Mouse (Mus musculus) limb, embryonic 14.5 days (tissue): Measurements from ENCODE around the gene Col18a1. TPM values are rescaled to one million over a fixed set of nuclear protein-coding genes. Genes with fewer than 3 reads are reported as not detected.

Experiments used
- ATAC-seq: fragments of 200-750 bp; cut with Nextera tagmentation; 2 replicates; pipeline ENCODE4 v1.8.0; 2017; ENCODE audit warnings: low read depth, moderate number of reproducible peaks, moderate TSS enrichment; ENCODE audit not compliant: low FRiP score
- DNase-seq: peaks from one replicate; pipeline ENCODE4 v3.0.0-alpha.2; 2015; ENCODE audit warnings: low spot score
- H3K27ac ChIP-seq: fragments of 300-500 bp; sonication (generic); replicated peaks from 2 replicates; pipeline ENCODE4 v1.5.1; 2014; ENCODE audit warnings: low read depth, mild to moderate bottlenecking, low read length, moderate library complexity, mixed read lengths
- H3K27me3 ChIP-seq: fragments of 300-500 bp; sonication (generic); 2 replicates; pipeline ENCODE4 v1.6.1; 2014; ENCODE audit warnings: low read length, mixed read lengths; ENCODE audit not compliant: control insufficient read depth, insufficient read depth
- H3K36me3 ChIP-seq: fragments of 300-500 bp; sonication (generic); 2 replicates; pipeline ENCODE4 v1.6.1; 2014; ENCODE audit warnings: mild to moderate bottlenecking, low read length, moderate library complexity, mixed read lengths; ENCODE audit not compliant: control insufficient read depth, insufficient read depth
- H3K4me1 ChIP-seq: fragments of 300-500 bp; sonication (generic); 2 replicates; pipeline ENCODE4 v1.6.1; 2014; ENCODE audit warnings: antibody characterized with exemption, low read length, mixed read lengths; ENCODE audit not compliant: control insufficient read depth, insufficient read depth
- H3K4me2 ChIP-seq: fragments of 300-500 bp; sonication (generic); replicated peaks from 2 replicates; pipeline ENCODE4 v1.6.1; 2014; ENCODE audit warnings: low read depth, mild to moderate bottlenecking, low read length, moderate library complexity; ENCODE audit not compliant: severe bottlenecking
- H3K4me3 ChIP-seq: fragments of 300-500 bp; sonication (generic); replicated peaks from 2 replicates; pipeline ENCODE4 v1.5.1; 2014; ENCODE audit warnings: low read length
- H3K9ac ChIP-seq: fragments of 300-500 bp; sonication (generic); 2 replicates; pipeline ENCODE4 v1.6.1; 2014; ENCODE audit warnings: mild to moderate bottlenecking, low read depth, low read length, moderate library complexity; ENCODE audit not compliant: severe bottlenecking
- H3K9me3 ChIP-seq: fragments of 300-500 bp; sonication (generic); 2 replicates; pipeline ENCODE4 v1.6.1; 2016; ENCODE audit warnings: low read length; ENCODE audit not compliant: control insufficient read depth
- POLR2A ChIP-seq: fragments of 200-500 bp; IDR thresholded peaks from 2 replicates; pipeline ENCODE4 v1.8.0; 2012; ENCODE audit warnings: inconsistent platforms, mild to moderate bottlenecking, moderate library complexity, borderline replicate concordance; ENCODE audit not compliant: insufficient read depth, insufficient read length; ENCODE audit errors: extremely low read depth
- WGBS: fragments of 180-500 bp; shearing (Covaris S2); extraction: QIAGEN DNeasy Blood & Tissue Kit; methylation state at CpG from one replicate; pipeline ENCODE4 v1.1.7; 2014; 5-methylcytosine and 5-hydroxymethylcytosine counted together
- polyA plus RNA-seq, 2 experiments: library from polyadenylated mRNA; depleted of rRNA in 1 of 2; stranded (reverse) in 1 of 2; unstranded in 1 of 2; fragments of >200 nt; fragmentation: Nextera tagmentation in 1 of 2; extraction: Ambion mirVana in 1 of 2; gene quantifications; 2 replicates each; pipeline versions ENCODE4 v1.2.1 to v1.2.3; 2012 to 2014

Gene Col18a1
- polyA plus RNA-seq, 2 experiments = 66.4 to 77.8 TPM

- DNase-seq = peak; percentile 78
- ATAC-seq = peak; percentile 62
- TF ChIP-seq POLR2A = no peak
- Histone ChIP-seq H3K36me3 (peaks cover 10% of the 10 kb centered on the region; the same call in 1 of the 2 replicates), H3K9me3 (no peaks in the 10 kb centered on the region), H3K4me3 (no peak overlapping the region), H3K27ac (no peak overlapping the region), H3K9ac (no peak overlapping the region), H3K27me3 (no peaks in the 10 kb centered on the region), H3K4me1 (no peaks in the 10 kb centered on the region), H3K4me2 (no peak overlapping the region)
- 20% methylated on average over 3 of the region's 3 CpGs for WGBS
Measured at GRCm38 (mm10) chr10:77082453-77082852, 83.9 kb downstream of the Col18a1 start.

- WGBS = 84% methylated on average over 8 of the region's 8 CpGs
- no peak for ATAC-seq
- 0 out of 2 replicates have a peak, but pooled peaks cover 3% of the 10 kb centered on the region for H3K36me3 ChIP-seq
Measured at GRCm38 (mm10) chr10:77078961-77079360, 87.4 kb downstream of the Col18a1 start.

GRCm38 (mm10) chr10:77078456-77078855 is 87.9 kb downstream of the Col18a1 start:
- DNase-seq (no peak), ATAC-seq (no peak)
- H3K27ac ChIP-seq = no peak overlapping the region
- H3K27me3 ChIP-seq = no peaks in the 10 kb centered on the region
- no peak overlapping the region for H3K9ac ChIP-seq
- TF ChIP-seq POLR2A = no peak
- H3K4me3 ChIP-seq = no peak overlapping the region
- no peak overlapping the region for H3K4me2 ChIP-seq
- H3K36me3 ChIP-seq = 0 out of 2 replicates have a peak, but pooled peaks cover 3% of the 10 kb centered on the region
- H3K9me3 ChIP-seq = no peaks in the 10 kb centered on the region
- 90% methylated on average over 4 of the region's 4 CpGs for WGBS
- H3K4me1 ChIP-seq = 0 out of 2 replicates have a peak, but pooled peaks cover 4% of the 10 kb centered on the region

More at GRCm38 (mm10) chr10:77078961-77079360, 87.4 kb downstream of the Col18a1 start:
- no peaks in the 10 kb centered on the region for H3K9me3 ChIP-seq
- H3K4me3 ChIP-seq = no peak overlapping the region
- no peak overlapping the region for H3K27ac ChIP-seq
- H3K4me2 ChIP-seq = no peak overlapping the region
- DNase-seq = no peak
- no peak for TF ChIP-seq POLR2A
- H3K27me3 ChIP-seq = no peaks in the 10 kb centered on the region
- 0 out of 2 replicates have a peak, but pooled peaks cover 4% of the 10 kb centered on the region for H3K4me1 ChIP-seq
- H3K9ac ChIP-seq = no peak overlapping the region

GRCm38 (mm10) chr10:77074276-77074974 is 91.9 kb downstream of the Col18a1 start:
- ATAC-seq = no peak
- Histone ChIP-seq H3K4me3 (no peak overlapping the region), H3K27me3 (no peaks in the 10 kb centered on the region), H3K9ac (no peak overlapping the region), H3K4me1 (0 out of 2 replicates have a peak, but pooled peaks cover 4% of the 10 kb centered on the region), H3K27ac (no peak overlapping the region), H3K9me3 (no peaks in the 10 kb centered on the region), H3K4me2 (no peak overlapping the region), H3K36me3 (0 out of 2 replicates have a peak, but pooled peaks cover 3% of the 10 kb centered on the region)
- no peak for TF ChIP-seq POLR2A
- WGBS = 80% methylated on average over 4 of the region's 4 CpGs
- no peak for DNase-seq

- no peaks in the 10 kb centered on the region; the same call in 1 of the 2 replicates for H3K36me3 ChIP-seq
Measured at GRCm38 (mm10) chr10:77070072-77070471, 96.3 kb downstream of the Col18a1 start.

More at GRCm38 (mm10) chr10:77070072-77070471, 96.3 kb downstream of the Col18a1 start:
- ATAC-seq (no peak), DNase-seq (peak; percentile 62)
- WGBS = 44% methylated on average over 4 of the region's 4 CpGs
- Histone ChIP-seq H3K9me3 (no peaks in the 10 kb centered on the region), H3K27ac (no peak overlapping the region), H3K4me3 (no peak overlapping the region), H3K27me3 (no peaks in the 10 kb centered on the region), H3K9ac (no peak overlapping the region), H3K4me2 (no peak overlapping the region), H3K4me1 (0 out of 2 replicates have a peak, but pooled peaks cover 4% of the 10 kb centered on the region)
- TF ChIP-seq POLR2A = no peak
